Mouse (Mus musculus) telencephalon, adult 2 months (tissue): Measurements from ENCODE around the gene Dhx34.
A peak's percentile ranks its signal among the peaks of the same experiment; 100 is the strongest.

Source experiments
- DNase-seq: peaks from one replicate; pipeline ENCODE4 v3.0.0-alpha.2; 2011; ENCODE audit warnings: low read depth, low spot score

Dhx34 gene

GRCm38 (mm10) chr7:16210862-16211365, 10.9 kb downstream of the Dhx34 start:
- no peak for DNase-seq

DNA sequence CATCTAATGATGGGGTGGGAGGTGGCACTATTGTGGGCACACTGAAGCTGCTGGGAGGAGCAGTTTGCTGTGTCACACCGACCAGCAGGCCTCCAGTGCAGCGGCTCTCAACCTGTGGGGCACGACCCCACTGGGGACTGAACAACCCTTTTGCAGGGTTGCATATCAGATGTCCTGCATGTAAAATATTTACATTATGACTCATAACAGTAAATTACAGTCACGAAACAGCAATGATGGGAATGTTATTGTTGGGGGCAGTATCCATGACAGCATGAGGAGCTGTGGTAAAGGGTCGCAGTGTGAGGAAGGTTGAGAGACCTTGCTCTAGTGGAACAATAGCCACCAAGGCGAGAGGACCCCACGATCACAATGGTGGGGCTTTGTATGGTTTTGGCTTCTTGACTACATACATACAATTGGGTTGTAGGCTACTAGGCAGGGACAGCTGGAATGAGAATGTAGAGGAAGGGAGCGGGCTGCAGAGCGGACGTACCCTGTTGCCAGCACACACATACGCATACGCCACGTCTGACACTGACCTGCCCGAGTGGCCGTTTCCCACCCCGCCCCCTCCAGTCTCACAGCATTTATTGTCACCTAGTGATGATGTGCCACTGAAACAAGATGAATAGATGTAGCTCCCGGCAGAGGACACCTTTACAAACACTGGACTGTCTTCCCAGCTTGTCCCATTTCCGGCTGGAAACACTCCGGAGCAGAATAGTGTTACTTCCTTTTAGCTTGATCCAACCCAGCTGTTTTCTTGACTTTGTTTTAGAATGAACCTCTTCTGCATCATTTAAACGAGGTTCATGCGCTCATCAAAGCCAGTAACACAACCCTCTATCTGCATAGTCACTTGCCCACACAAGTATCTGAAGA, 12.8 kb downstream of the Dhx34 start:
- no peak for DNase-seq

- peak; percentile 60 for DNase-seq
Observed at GRCm38 (mm10) chr7:16207496-16207895, 14.3 kb downstream of the Dhx34 start.

GRCm38 (mm10) chr7:16207076-16207475, 14.8 kb downstream of the Dhx34 start:
- DNase-seq: no peak

GRCm38 (mm10) chr7:16204791-16205190, 17.0 kb downstream of the Dhx34 start:
- no peak for DNase-seq

DNA sequence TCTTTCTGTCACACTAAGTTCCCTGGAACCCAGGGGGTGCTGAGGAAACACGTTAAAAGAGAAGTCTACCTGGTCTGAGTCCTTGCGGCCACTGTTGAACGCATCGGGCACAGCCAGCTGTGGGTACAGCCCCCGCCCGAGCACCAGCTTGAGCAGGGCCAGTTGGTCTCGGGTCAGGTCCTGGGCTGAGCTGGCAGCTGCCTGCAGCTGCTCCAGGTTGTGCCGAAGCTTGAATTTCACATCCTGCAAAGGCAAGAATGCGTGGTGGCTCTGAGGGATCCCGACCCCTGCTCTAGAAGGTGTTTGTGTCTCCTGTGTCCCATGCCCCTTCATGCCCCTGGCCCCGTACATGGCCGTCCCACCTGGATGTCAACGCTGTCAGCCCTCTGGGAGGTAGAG, 18.3 kb downstream of the Dhx34 start:
- DNase-seq: no peak

DNA sequence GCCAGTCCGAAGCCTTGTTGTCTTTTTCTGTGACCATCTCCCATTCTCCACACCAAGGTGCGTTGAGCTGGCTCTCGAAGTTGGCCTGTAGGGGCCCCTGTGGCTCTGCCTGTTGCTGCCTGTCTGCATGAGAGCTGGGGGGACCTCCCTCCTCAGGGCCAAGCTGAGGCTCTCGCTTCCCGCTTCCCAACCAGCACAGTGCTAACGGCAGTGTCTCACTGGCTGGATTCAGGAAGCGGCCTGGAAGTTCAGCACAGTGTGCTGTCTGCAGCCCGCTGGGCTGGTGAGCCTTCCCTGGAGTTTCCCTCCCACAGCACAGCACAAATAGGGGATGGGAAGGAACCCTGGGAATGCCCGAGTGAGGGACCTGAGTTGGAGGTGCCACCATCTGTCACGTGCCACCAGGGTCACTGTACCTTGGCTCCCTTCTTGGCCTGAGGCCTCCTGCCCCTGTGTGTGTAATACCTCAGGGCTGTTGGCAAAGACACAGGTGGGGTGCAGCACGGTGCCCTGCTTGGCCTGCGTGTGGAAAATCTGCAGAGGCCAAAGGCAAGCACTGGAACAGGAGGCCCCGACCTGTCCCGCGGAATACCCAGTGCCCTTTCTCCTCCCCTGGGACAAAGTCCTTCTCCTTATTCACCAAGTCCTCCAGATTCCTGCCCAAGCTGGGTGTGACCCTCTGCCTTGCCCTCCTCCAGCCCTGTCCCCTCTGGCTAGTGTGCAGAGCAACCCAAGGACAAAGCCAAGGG, 18.9 kb downstream of the Dhx34 start:
- no peak for DNase-seq

- DNase-seq: no peak
Observed at GRCm38 (mm10) chr7:16201136-16201535, 20.7 kb downstream of the Dhx34 start.

GRCm38 (mm10) chr7:16198540-16198939, 23.3 kb downstream of the Dhx34 start:
- no peak for DNase-seq

- no peak for DNase-seq
Observed at GRCm38 (mm10) chr7:16197166-16197565, 24.7 kb downstream of the Dhx34 start.

GRCm38 (mm10) chr7:16196616-16197015, 25.2 kb downstream of the Dhx34 start:
- DNase-seq: no peak

GRCm38 (mm10) chr7:16193702-16194101, 28.1 kb downstream of the Dhx34 start:
- no peak for DNase-seq

DNA sequence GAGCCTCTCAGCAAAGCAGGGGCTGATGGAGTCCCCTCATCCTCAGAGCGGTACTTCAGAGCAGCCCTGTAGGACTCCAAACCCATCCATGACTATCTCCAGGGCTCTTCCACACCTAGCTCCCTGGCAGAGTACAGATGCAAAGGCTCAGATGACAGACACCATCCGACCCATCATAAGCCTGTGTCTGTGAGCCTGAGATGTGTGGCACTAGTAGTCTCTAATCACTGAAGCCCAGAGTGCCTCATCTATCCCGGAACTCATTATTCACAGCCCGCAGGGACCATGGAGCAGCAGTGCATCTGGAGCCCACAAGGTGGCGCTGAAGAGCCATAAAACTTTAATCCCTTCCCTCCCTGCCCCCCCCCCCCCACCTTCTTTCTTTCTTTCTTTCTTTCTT, 29.5 kb downstream of the Dhx34 start:
- DNase-seq: no peak

- DNase-seq: no peak
Observed at GRCm38 (mm10) chr7:16187494-16187893, 34.3 kb downstream of the Dhx34 start.

GRCm38 (mm10) chr7:16183663-16184062, 38.2 kb downstream of the Dhx34 start:
- no peak for DNase-seq

- DNase-seq: no peak
Observed at GRCm38 (mm10) chr7:16178114-16178513, 43.7 kb downstream of the Dhx34 start.

DNA sequence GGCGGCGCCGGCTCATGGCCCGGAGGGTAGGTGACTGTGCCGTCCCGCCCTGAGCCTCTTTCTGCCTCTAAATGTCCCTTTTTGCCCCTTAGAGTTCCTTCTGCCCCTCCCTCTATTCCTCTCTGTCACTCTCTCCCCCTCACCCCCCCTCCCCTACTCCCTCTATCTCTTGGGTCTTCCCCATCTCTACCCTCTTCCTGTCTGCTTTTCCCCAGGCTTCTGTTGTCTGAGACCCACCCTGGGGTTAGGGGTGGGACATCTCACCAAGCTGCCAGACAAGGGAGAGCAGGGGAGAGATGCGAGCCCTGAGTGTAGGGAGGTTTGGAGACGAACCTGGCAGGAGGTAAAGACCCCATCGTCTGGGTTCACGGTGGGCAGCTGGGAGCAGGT, 46.3 kb downstream of the Dhx34 start:
- DNase-seq: no peak

DNA sequence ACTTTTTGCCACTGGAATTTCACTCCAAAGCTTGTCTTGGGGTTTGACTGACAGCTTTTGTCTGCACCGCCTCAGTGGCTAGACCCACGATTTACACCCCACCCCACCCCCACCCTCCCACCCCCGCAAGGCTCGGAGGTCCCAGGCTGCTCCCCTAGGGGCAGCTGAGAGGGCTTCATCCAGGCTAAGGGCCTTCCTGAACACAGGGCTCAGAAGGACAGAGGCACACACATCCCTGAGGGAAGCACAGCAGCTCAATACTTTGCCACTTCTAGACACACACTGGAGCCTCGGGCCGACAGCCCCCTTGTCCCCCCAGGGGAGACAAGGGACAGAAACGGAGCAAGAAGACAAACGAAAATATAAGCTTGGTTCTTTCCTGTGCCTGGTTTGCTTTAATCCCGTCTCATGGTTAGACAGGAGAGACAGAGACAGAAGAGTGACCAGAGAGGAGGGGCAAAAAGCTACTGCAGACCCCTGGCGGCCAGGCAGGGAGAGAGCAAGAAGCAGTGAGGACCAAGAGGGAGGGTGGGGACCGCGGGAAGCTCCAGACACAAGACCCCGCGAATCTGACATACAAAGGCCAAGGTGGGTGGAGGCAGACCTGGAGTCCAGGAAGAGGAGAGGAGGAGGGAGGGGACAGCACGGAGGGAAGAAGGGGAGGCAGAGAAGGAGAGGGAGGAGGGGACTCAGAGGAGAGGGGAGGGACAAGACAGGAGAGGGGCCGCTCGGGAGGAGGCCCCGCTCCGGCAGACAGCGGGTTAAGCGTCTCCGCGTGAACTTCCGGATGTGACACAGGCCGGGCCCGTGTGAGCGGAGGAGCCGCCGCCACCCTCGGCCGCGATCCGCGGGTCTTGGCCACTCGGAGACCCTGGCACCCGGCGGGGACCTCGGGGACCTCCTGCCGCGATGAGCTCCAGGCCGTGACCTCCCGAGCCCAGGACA, 47.0 kb downstream of the Dhx34 start, which contains the start of gene Meis3:
TSS of gene Meis3 (plus strand) at position 494 of the 945 bp plus-strand sequence.
- DNase-seq: peak; percentile 48

DNA sequence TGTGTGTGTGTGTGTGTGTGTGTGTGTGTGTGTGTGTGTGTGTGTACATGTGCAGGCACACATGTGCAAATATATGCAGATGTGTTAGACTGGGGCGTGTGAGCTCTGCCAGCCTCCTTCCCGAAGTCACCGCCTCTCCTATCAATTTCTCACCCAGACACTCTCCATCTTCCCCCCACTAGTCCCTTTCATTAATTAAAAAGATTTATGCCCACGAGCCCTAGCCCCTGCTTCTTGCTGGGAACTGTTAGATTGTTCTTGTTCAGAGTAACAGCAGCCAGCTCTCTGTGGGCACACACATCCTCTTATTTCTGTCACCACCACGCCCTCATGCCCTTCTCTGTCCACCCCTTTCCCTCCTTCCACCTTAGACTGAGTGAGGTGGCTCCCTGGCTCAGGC, 48.7 kb downstream of the Dhx34 start:
- no peak for DNase-seq

- no peak for DNase-seq
Observed at GRCm38 (mm10) chr7:16172586-16173140, 49.2 kb downstream of the Dhx34 start.

DNA sequence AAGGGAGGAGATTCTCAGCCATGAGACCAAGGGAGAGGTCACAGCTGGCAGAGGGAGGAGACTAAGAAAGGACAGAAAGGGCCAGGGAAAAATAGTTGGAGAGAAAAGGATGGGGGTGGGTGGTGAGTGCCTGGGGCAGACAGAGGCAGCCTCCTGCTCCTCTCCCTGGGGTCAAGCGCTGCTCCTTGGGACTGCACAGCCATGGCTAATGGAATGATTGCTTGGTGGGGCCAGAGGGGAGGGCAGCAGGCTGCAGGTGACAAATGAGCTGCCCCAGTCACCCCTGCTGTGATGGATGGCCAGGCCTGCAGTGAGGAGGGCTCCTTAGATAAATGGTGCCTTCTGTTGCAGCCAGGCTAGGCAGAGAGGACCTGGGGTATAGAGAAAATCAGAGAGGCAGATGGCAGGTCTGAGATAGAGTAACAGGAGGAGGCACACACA, 49.7 kb downstream of the Dhx34 start:
- DNase-seq: no peak
